Mouse (Mus musculus) megakaryocyte, embryonic 14.5 days (primary cell): ENCODE data around the gene 9530077C05Rik.

Experiments used
- FLI1 ChIP-seq: IDR thresholded peaks from 2 replicates; pipeline ENCODE4 v1.6.1; 2012; ENCODE audit warnings: low read length, inconsistent platforms, mixed read lengths
- GATA1 ChIP-seq: IDR thresholded peaks from 3 replicates; pipeline ENCODE4 v1.6.1; 2012; ENCODE audit warnings: mixed read lengths, low read length, inconsistent platforms, borderline replicate concordance

GRCm38 (mm10) chr9:22416187-22416586, 4.9 kb downstream of the 9530077C05Rik start:
- TF ChIP-seq GATA1: no peak
- no peak for TF ChIP-seq FLI1
